Mouse (Mus musculus): ENCODE results near the gene Fam102b. TPM values are rescaled to one million over a fixed set of nuclear protein-coding genes. Genes with fewer than 3 reads are reported as not detected.
A peak's percentile ranks its signal among the peaks of the same experiment; 100 is the strongest.

Fam102b gene
- polyA plus RNA-seq (2012; rRNA removed) = 1.8 and 2.5 TPM in 2 replicates

- TF ChIP-seq CTCF (IDR thresholded peaks at IDR 0.05; ENCODE audit: extremely low read depth, insufficient read depth, insufficient read length, insufficient replicate concordance) (peak; percentile 83), POLR2A (IDR thresholded peaks at IDR 0.05; ENCODE audit: low read depth, low read length) (peak; percentile 30)
- DNase-seq (ENCODE audit: low read depth in 1 of 2, low spot score in 2 of 2) = peak; percentile 83 to 90
- H3K27me3 ChIP-seq (ENCODE audit: control insufficient read depth, insufficient read depth, low read length) = no peaks in the 10 kb centered on the region
- H3K4me1 ChIP-seq (ENCODE audit: control insufficient read depth, insufficient read depth, insufficient read length) = 0 out of 2 replicates have a peak, but pooled peaks cover 3% of the 10 kb centered on the region
- H3K36me3 ChIP-seq (ENCODE audit: control insufficient read depth, insufficient read depth, low read length) = no peaks in the 10 kb centered on the region
- H3K27ac ChIP-seq (ENCODE audit: insufficient read depth, low read length) = peak within 1 kb of the TSS; percentile 47
- H3K4me3 ChIP-seq (ENCODE audit: extremely low read depth, insufficient read depth, insufficient read length) = peak within 1 kb of the TSS; percentile 75
- WGBS = under 1% methylated on average over 48 of the region's 54 CpGs
Observed at GRCm38 (mm10) chr3:109027515-109027987, at the start of gene Fam102b. Fam102b (minus strand) TSS chr3:109027607.

- no peaks in the 10 kb centered on the region for H3K36me3 ChIP-seq (ENCODE audit: control insufficient read depth, insufficient read depth, low read length)
- peak; percentile 29 to 36 for DNase-seq (ENCODE audit: low read depth in 1 of 2, low spot score in 2 of 2)
Observed at GRCm38 (mm10) chr3:109062989-109063388, 35.6 kb upstream of the Fam102b start.

GRCm38 (mm10) chr3:109062391-109062790 is 35.0 kb upstream of the Fam102b start:
- Histone ChIP-seq H3K36me3 (ENCODE audit: control insufficient read depth, insufficient read depth, low read length) (no peaks in the 10 kb centered on the region), H3K4me3 (ENCODE audit: extremely low read depth, insufficient read depth, insufficient read length) (no peak overlapping the region), H3K27ac (ENCODE audit: insufficient read depth, low read length) (no peak overlapping the region), H3K4me1 (ENCODE audit: control insufficient read depth, insufficient read depth, insufficient read length) (no peaks in the 10 kb centered on the region), H3K27me3 (ENCODE audit: control insufficient read depth, insufficient read depth, low read length) (no peaks in the 10 kb centered on the region)
- TF ChIP-seq CTCF (IDR thresholded peaks at IDR 0.05; ENCODE audit: extremely low read depth, insufficient read depth, insufficient read length, insufficient replicate concordance) = no peak
- TF ChIP-seq POLR2A (IDR thresholded peaks at IDR 0.05; ENCODE audit: low read depth, low read length) = no peak
- 90% methylated on average over 7 of the region's 7 CpGs for WGBS
- DNase-seq (ENCODE audit: low read depth in 1 of 2, low spot score in 2 of 2) = no peak

More at GRCm38 (mm10) chr3:109062989-109063388, 35.6 kb upstream of the Fam102b start:
- TF ChIP-seq CTCF (IDR thresholded peaks at IDR 0.05; ENCODE audit: extremely low read depth, insufficient read depth, insufficient read length, insufficient replicate concordance) (peak; percentile 43; the same call in 1 of the 2 replicates), POLR2A (IDR thresholded peaks at IDR 0.05; ENCODE audit: low read depth, low read length) (no peak)
- 2% methylated on average over 6 of the region's 6 CpGs for WGBS
- no peaks in the 10 kb centered on the region for H3K27me3 ChIP-seq (ENCODE audit: control insufficient read depth, insufficient read depth, low read length)
- H3K4me1 ChIP-seq (ENCODE audit: control insufficient read depth, insufficient read depth, insufficient read length) = no peaks in the 10 kb centered on the region
- no peak overlapping the region for H3K4me3 ChIP-seq (ENCODE audit: extremely low read depth, insufficient read depth, insufficient read length)
- no peak overlapping the region for H3K27ac ChIP-seq (ENCODE audit: insufficient read depth, low read length)

- TF ChIP-seq CTCF (IDR thresholded peaks at IDR 0.05; ENCODE audit: extremely low read depth, insufficient read depth, insufficient read length, insufficient replicate concordance) (no peak), POLR2A (IDR thresholded peaks at IDR 0.05; ENCODE audit: low read depth, low read length) (no peak)
- H3K36me3 ChIP-seq (ENCODE audit: control insufficient read depth, insufficient read depth, low read length) = no peaks in the 10 kb centered on the region
- H3K4me3 ChIP-seq (ENCODE audit: extremely low read depth, insufficient read depth, insufficient read length) = no peak overlapping the region
- no peak overlapping the region for H3K27ac ChIP-seq (ENCODE audit: insufficient read depth, low read length)
- WGBS = 71% methylated on average over 8 of the region's 8 CpGs
- no peak for DNase-seq (ENCODE audit: low read depth in 1 of 2, low spot score in 2 of 2)
- H3K4me1 ChIP-seq (ENCODE audit: control insufficient read depth, insufficient read depth, insufficient read length) = no peaks in the 10 kb centered on the region
- no peaks in the 10 kb centered on the region for H3K27me3 ChIP-seq (ENCODE audit: control insufficient read depth, insufficient read depth, low read length)
Observed at GRCm38 (mm10) chr3:109059903-109060302, 32.5 kb upstream of the Fam102b start.

- no peaks in the 10 kb centered on the region for H3K4me1 ChIP-seq (ENCODE audit: control insufficient read depth, insufficient read depth, insufficient read length)
- TF ChIP-seq POLR2A (IDR thresholded peaks at IDR 0.05; ENCODE audit: low read depth, low read length) (no peak), CTCF (IDR thresholded peaks at IDR 0.05; ENCODE audit: extremely low read depth, insufficient read depth, insufficient read length, insufficient replicate concordance) (no peak)
- H3K4me3 ChIP-seq (ENCODE audit: extremely low read depth, insufficient read depth, insufficient read length) = no peak overlapping the region
- 82% methylated on average over 6 of the region's 6 CpGs for WGBS
- H3K27ac ChIP-seq (ENCODE audit: insufficient read depth, low read length) = no peak overlapping the region
- DNase-seq (ENCODE audit: low read depth in 1 of 2, low spot score in 2 of 2) = no peak
- no peaks in the 10 kb centered on the region for H3K36me3 ChIP-seq (ENCODE audit: control insufficient read depth, insufficient read depth, low read length)
- no peaks in the 10 kb centered on the region for H3K27me3 ChIP-seq (ENCODE audit: control insufficient read depth, insufficient read depth, low read length)
Observed at GRCm38 (mm10) chr3:109051946-109052331, 24.5 kb upstream of the Fam102b start.

- H3K4me1 ChIP-seq (ENCODE audit: control insufficient read depth, insufficient read depth, insufficient read length) = no peaks in the 10 kb centered on the region
- no peak overlapping the region for H3K4me3 ChIP-seq (ENCODE audit: extremely low read depth, insufficient read depth, insufficient read length)
- WGBS = 16% methylated on average over 11 of the region's 11 CpGs
- no peak for TF ChIP-seq POLR2A (IDR thresholded peaks at IDR 0.05; ENCODE audit: low read depth, low read length)
- no peak for TF ChIP-seq CTCF (IDR thresholded peaks at IDR 0.05; ENCODE audit: extremely low read depth, insufficient read depth, insufficient read length, insufficient replicate concordance)
- H3K36me3 ChIP-seq (ENCODE audit: control insufficient read depth, insufficient read depth, low read length) = no peaks in the 10 kb centered on the region
- no peak for DNase-seq (ENCODE audit: low read depth in 1 of 2, low spot score in 2 of 2)
- H3K27ac ChIP-seq (ENCODE audit: insufficient read depth, low read length) = no peak overlapping the region
- no peaks in the 10 kb centered on the region for H3K27me3 ChIP-seq (ENCODE audit: control insufficient read depth, insufficient read depth, low read length)
Observed at GRCm38 (mm10) chr3:109051056-109051945, 23.9 kb upstream of the Fam102b start.
